Mouse (Mus musculus) large intestine, adult 2 months (tissue): ENCODE data around the gene Snx20. TPM values are rescaled to one million over a fixed set of nuclear protein-coding genes. Genes with fewer than 3 reads are reported as not detected.
A peak's percentile ranks its signal among the peaks of the same experiment; 100 is the strongest.

Experiments
- DNase-seq: peaks from one replicate; pipeline ENCODE4 v3.0.0-alpha.2; 2012; ENCODE audit warnings: low read depth, low spot score
- WGBS: fragments of 180-500 bp; shearing (Covaris S2); methylation state at CpG from one replicate; pipeline ENCODE4 v1.1.7; 2018; 5-methylcytosine and 5-hydroxymethylcytosine counted together
- polyA plus RNA-seq: library from polyadenylated mRNA; depleted of rRNA; stranded (reverse); fragments of >200 nt; gene quantifications from 2 replicates; pipeline ENCODE4 v1.2.3, GENCODE M21; 2012

Gene Snx20
- polyA plus RNA-seq, 1 experiment: 21.3 TPM

DNA sequence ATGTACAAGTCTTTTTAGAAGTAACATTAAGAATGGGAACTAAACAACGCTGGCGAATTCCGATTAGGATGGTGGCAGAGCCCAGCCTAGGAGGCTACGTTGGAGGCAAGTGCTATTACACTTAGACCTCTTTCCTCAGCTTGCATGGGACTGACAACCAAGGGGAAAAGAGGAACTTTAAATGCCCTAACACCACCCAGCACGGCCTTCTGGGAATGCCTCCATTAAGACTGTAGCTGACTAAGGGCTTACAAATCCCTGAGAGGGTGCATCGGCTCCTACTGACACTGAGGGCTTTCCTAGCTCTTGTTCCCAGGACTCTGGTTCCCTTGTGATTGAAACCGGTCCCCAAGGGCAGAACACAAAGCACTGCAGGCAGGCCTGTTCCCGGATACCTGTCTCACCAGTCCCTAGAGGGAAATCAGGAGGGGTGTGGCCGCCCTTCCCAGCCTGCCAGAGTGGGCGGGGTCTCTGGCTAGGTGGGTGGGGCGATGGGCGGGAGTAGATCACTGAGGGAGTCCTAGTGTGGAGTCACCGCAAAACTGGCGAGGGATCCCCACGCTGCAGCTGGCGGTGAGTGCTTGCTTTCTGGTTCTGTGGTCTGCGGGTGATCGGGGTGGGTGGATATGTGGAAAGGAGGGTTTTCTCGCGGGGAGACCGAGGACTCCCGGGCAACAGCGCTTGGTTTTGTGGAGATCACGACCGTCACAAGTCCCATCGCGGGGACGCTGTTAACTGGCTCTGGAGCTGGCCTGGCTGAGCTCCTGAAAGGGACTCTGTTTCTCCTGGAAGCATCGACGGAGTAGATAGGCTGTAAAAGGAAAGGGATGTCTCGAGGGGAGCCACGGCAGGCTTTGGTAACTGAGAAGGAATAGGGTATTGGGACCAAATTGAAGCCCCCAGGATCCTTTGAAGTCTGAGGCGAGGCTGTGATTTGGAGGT is 11.2 kb upstream of the Snx20 start, which contains the start of gene Nod2:
Nod2 (plus strand) TSS at position 479 of the 942 bp plus-strand sequence.
- DNase-seq: peak; percentile 86
- 9% methylated on average over 33 of the region's 33 CpGs for WGBS

DNA sequence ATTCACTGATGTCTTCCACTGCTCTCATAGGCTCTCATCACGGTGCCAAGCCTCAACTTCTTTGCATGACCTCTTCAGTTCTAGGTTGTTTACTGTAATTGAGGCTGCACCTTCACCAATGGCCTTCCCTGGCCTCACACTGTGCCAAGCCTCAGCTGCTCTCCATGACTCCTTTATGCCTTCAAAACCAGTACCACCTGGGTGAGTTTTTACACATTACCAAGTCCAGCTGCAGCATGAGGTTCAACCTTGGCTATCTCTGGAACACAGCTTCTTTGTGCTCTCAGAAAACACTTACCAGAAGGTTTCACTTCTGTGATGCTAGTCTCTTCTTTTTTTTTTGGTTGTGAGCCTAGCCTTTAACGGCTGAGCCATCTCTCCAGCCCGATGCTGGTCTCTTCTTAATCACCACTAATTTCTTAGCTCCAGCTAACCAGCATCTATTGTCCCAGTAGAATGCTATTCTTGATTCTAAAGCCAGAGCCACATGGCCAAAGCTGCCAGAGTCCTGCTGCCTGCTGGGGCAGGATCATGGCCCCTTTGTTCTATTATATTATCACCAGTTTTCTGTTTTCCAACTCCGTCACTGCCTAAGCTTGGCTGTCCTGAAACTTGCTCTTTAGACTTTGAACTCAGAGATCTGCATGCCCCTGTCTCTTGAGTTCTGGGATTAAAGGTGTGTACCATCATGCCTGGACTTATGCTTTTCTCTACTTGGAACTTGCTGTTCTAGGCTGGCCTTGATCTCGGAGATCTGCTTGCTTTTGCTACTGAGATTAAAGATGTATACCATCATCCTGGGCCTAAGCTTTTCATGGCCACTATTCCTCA is 7.0 kb upstream of the Snx20 start:
- no peak for DNase-seq

DNA sequence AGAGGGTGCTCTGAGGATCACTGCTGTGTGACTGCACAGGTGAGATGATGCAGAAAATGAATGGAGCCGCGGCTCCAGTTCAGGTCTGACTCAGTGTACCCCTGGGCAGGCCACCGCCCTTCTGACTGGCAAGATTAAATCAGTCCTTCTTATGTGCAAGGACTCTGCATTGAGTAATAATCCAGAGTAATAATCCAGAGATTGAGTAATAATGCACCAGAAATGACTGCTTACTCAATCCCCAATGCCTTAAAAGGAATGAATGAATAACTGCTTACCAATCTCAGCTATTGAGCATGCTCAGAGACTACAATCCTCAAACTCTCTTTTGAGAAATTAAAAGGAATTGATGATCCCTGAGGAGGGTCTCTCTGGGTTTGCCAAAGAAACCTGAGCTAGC is 3.0 kb upstream of the Snx20 start:
- 91% methylated on average over 3 of the region's 3 CpGs for WGBS
- no peak for DNase-seq

More for the DNA sequence above, 7.0 kb upstream of the Snx20 start:
- WGBS: 61% methylated on average over 5 of the region's 5 CpGs

DNA sequence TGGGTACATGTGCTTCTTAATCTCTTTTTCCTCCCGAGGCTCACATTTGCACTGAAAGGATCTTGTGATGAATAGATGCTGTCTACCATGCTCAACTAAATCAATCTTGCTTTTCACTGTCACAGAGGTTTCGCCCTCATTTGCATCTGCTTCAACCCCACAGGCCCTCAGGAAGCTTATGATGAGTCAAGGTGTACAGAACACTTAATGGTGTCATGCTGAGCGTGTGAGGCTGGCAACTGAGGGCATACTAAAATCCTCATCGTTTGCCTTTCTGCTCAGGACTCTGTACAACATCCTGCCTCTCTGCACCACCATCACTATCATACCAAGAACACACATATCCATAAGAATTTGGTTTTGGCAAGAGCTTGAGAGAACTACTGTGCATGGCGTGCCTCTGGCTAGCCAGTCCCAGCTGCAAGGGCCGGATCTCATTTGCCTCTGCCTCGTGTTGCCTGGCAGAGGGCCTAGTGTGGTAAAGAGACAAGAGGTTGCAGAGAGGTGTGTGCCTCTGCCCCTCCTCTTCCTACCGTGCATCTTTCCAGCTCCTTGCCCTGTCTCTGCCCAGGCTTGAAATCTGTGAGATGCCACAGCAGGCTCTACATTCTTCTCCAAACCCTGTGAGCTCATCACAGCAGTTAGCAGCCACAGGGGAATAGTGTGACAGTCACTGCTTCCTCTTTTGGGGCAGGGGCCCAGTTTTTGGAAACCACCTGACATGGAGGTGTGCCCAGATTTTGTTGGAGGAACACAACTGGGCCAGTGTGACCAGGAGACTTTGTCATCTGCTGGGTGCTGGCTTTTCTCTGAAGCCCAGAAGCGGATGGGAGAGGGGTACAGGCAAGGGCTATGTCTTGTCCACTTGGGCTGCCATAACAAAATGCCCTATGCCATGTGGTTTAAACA is 1.4 kb upstream of the Snx20 start:
- 65% methylated on average over 9 of the region's 9 CpGs for WGBS
- DNase-seq: no peak

DNA sequence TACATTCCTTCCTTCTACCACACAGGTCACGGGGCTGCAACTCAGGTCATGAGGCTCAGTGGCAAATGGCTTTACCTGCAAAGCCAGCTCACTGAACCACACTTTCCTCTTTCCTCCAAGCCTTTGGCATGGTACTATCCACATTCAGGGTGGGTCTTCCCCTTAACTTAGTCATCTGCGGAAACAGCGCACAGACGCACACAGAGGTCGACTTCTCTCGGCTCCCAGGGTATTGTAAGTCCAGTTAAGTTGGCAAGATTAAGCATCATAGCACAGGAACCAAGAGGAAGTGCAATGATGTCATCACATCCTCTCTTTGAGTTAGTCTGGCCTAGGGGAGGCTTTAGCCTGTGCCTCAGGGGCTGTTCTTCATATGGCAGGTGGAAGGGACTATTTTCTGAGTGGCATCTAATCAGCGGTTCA is 2.6 kb downstream of the Snx20 start:
- DNase-seq: no peak
- 81% methylated on average over 7 of the region's 7 CpGs for WGBS

GRCm38 (mm10) chr8:88631081-88631480 is 4.8 kb downstream of the Snx20 start:
- DNase-seq: no peak

GRCm38 (mm10) chr8:88630225-88630624 is 5.7 kb downstream of the Snx20 start:
- 68% methylated on average over 4 of the region's 4 CpGs for WGBS
- DNase-seq: no peak

DNA sequence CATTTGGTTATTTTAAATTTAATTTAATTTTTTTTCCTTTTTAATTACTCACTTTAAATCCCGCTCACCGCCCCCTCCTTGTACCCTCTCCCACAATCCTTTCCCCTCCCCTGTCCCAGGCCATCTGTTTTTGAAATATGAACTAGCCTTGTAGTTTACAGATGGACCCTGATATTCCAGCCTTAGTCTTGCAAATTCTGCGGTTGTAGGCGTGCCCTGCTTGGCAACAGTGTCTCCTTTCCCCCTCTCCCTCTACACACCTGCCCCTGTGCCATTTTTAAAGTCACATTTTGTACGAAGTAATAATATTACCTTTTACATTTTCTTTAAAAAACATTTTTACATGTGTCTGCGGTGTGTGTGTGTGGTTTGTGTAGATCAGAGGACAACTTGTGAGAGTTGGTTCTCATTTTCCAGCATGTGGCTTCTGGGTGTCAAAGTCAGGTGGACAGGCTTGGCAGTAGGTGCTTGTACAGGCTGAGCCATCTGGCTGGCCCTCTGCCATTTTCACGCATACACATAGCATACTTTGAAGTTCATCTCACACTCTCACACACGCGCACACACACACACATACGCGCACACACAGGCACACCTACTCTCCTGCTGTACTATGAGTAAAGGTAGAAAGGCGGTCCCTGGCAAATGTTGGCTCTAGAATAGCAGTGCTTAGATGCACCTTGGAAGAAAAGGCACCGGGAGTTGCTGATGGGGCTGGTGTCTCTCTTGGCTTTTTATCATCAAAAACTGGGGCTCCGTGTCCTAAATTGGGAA is 7.7 kb downstream of the Snx20 start:
- WGBS: 73% methylated on average over 14 of the region's 14 CpGs
- DNase-seq: no peak

- DNase-seq: no peak
- 45% methylated on average over 105 of the region's 105 CpGs for WGBS
These were observed 8.5 kb downstream of the Snx20 start for GRCm38 (mm10) chr8:88627265-88627991.

GRCm38 (mm10) chr8:88626940-88627264 is 9.0 kb downstream of the Snx20 start:
- 53% methylated on average over 19 of the region's 19 CpGs for WGBS
- DNase-seq: no peak

GRCm38 (mm10) chr8:88626433-88626832 is 9.5 kb downstream of the Snx20 start:
- 86% methylated on average over 3 of the region's 3 CpGs for WGBS
- DNase-seq: no peak

DNA sequence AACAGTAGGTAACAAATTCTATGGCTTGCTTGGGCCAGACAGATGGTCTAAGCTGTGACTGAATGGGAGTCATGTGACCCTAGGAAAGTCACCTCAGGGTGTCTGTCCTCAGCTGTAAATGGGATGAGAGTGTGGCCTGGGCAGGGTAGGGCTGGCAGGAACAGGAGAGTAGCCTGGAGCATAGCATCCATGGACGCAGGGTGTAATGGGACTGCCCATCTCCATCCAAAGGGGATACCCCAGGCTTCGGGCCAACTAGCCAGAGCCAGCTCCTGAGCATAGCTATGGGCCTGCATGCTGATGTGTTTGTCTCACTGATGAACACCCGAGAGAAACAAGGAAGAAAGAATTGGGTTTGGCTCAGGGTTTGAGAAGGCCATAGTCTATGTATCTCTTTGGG is 11.7 kb downstream of the Snx20 start:
- DNase-seq: no peak
- 79% methylated on average over 3 of the region's 3 CpGs for WGBS

DNA sequence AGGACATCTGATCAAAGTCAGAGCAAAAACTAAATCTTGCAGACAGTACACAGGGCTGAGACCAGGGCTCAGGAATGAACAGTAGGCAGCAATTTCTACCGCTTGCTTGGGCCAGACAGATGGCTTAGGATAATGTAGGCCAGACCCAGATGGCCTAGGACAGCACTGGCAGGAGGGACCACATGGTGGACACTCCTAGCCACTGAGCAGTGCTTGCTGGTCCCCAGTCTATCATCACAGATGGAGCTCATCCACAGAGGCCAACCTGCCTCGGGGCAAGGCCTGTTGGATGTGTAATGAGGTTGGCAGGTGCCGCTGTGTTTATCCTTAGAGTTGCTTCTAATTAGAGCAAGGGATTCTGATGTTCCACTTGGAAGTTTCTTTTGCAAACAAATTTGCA is 12.6 kb downstream of the Snx20 start:
- WGBS: 83% methylated on average over 3 of the region's 3 CpGs
- no peak for DNase-seq

DNA sequence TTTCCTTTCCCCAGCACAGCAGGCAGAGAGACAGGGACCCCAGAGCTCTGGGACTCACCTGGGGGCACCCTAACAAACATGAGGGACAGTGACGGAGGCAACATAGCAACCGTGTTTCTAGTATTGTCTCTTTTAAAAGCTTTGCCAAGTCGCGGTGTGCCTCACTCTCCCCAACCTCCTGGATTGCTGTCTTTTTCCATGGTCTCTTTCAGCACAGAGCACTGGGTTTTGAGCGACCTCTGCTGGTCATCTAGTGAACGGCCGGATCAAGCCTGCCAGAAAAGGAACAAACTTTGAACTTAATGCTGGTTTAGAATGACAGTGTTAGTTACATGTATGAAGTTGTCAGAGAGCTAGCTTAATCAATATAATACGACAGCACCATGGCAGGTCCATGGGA is 14.5 kb downstream of the Snx20 start:
- 3% methylated on average over 8 of the region's 8 CpGs for WGBS
- DNase-seq: peak; percentile 40

DNA sequence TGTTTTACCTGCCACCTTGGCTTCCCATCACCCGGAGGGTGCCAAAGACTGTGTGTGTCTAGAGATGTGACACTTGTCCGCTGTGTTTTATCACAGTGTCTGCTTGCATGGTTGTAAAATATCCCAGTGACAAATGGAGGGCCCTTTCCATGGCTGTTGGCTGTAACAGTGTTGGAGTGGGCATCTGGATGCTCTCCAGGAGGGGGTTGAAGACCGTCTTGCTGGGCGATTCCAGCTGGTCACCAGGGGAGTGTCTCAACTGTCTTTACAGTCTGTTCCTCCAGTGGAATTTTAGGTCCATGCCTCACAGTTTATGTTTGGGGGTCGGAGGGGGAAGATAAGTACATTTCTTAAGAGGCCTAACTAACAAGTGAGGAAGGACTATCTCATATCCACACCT is 15.0 kb downstream of the Snx20 start:
- 55% methylated on average over 5 of the region's 5 CpGs for WGBS
- DNase-seq: no peak

DNA sequence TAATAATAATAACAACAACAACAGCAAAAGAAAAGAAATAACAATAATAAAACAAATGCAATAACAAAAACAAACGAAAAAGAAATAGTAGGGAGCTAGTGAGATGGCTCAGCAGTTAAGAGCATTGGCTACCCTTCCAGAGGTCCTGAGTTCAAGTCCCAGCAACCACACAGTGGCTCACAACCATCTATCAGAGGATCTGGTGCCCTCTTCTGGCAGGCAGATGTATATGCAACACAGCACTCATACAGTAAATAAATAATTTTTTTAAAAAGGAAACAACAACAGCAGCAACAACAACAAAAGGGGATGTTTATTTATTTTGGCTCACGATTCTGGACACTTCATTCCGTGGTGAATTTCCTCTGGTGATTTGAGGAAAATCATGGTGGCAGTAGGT is 16.4 kb downstream of the Snx20 start:
- WGBS: 61% methylated on average over 3 of the region's 3 CpGs
- DNase-seq: no peak

- no peak for DNase-seq
- WGBS: 59% methylated on average over 5 of the region's 5 CpGs
These were observed 17.3 kb downstream of the Snx20 start for GRCm38 (mm10) chr8:88618612-88619011.

- no peak for DNase-seq
- 60% methylated on average over 5 of the region's 5 CpGs for WGBS
These were observed 20.9 kb downstream of the Snx20 start for GRCm38 (mm10) chr8:88614981-88615380.
